Mouse (Mus musculus) gastrocnemius, postnatal 14 days (tissue): Measurements from ENCODE around the gene Lrch1. TPM values are rescaled to one million over a fixed set of nuclear protein-coding genes. Genes with fewer than 3 reads are reported as not detected.
A peak's percentile ranks its signal among the peaks of the same experiment; 100 is the strongest.

Experiments
- DNase-seq: peaks from one replicate; pipeline ENCODE4 v3.0.0; 2021; ENCODE audit warnings: mixed read lengths
- intact Hi-C: fragments of 180-260 bp; cut with DNase I; formaldehyde crosslinking; loops from one replicate; pipeline ENCODE4 v1.15.1; 2025; ENCODE audit warnings: low total_unique reads
- total RNA-seq, 2 experiments: library from RNA; stranded (reverse); gene quantifications; 2 replicates each; pipeline ENCODE4 v1.2.3; 2021

Gene Lrch1
- total RNA-seq, 2 experiments from 2014 or later: 5.5 to 6.6 TPM

DNA sequence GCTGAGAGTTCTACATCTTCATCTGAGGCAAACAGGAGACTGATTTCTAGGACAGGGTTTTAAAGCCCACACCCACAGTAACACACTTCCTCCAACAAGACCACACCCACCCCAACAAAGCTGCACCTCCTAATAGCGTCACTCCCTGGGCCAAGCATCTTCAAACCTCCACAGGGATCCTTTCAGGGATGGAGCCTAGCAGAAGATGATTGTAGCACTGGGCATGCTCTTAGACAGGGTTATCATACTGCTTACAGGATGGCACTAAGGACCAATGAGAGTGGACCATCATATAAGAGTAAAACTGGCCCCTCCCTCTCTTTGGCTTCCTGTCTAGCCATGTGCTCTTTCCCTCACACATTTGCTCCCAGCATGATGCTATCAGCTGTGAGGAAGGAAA is 112.7 kb downstream of the Lrch1 start:
- intact Hi-C loops: no loop called here
- no peak for DNase-seq

DNA sequence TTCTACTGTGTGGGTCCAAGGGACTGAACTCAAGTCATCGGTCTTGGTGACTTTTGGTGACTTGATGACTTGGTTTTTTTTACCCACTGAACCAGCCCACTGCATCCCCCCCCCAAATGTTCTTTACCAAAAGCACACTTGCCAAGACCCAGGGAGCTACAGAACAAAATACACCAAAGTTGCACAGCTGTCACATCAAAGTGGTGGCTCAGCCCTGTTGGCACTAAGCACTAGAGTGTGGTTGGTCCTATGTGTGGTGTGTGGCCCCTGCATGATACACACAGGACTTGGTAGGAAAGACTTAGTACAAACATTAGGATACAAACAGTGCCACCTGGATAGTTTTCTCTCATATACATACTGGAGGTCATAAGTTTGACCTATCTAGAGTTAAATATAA is 113.5 kb downstream of the Lrch1 start:
- intact Hi-C loops: no loop called here

DNA sequence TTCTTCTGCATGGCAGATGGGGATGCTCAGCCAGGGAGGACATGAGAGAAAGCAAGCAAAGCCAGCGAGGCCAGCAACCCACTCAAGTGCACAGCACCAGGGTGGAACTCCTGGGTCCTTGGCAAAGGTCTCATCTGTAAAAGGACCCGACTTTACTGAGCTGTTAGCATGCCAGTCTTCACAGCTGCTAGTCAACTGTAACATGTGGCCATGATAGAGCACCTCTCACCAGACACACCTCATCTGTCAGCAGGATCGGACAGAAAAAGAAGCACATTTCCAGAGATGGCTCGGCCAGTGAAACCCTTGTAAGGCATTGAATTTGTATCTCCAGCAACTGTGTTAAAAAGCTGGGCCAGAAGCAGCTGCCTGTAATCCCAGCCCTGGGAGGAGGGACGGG is 116.0 kb downstream of the Lrch1 start:
- DNase-seq: no peak
- intact Hi-C loops: no loop called here

More for the DNA sequence above, 113.5 kb downstream of the Lrch1 start:
- DNase-seq: no peak

DNA sequence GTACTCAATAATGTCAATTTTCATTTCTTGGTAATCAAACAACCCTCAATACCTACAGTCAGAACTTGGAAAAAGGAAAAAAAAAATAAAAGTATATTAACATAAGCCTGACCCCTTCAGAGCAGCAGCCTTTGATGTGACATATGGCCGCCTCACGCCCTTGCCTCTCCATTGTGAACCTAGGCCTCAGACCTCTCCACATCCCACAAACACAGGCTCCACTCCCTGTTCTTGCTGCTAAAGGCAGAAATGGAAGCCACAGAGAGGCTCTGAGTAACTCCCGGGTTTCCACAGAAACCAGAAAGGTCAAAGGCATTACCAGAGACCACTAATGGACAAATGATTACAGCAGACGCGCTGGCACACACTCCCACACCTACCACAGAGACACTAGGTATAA is 116.6 kb downstream of the Lrch1 start:
- DNase-seq: no peak
- intact Hi-C loops: no loop called here

DNA sequence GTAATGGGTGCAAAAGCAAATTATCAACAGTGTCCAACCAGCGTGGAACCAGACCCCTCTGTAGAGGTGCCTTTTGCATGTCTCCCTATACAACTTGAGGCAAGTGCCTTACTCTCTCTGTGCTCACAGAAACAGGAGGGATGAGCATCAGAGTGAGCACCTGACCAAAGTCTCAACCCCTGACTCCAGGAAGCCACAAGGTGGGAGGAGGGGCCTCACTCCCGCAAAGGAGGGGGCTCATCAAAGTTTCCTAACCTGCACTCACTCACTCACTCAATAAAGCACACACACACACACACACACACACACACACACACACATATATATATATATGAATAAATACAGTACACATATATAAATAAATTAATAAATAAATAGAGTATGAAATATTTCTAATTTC is 117.1 kb downstream of the Lrch1 start:
- no peak for DNase-seq
- intact Hi-C loops: no loop called here

DNA sequence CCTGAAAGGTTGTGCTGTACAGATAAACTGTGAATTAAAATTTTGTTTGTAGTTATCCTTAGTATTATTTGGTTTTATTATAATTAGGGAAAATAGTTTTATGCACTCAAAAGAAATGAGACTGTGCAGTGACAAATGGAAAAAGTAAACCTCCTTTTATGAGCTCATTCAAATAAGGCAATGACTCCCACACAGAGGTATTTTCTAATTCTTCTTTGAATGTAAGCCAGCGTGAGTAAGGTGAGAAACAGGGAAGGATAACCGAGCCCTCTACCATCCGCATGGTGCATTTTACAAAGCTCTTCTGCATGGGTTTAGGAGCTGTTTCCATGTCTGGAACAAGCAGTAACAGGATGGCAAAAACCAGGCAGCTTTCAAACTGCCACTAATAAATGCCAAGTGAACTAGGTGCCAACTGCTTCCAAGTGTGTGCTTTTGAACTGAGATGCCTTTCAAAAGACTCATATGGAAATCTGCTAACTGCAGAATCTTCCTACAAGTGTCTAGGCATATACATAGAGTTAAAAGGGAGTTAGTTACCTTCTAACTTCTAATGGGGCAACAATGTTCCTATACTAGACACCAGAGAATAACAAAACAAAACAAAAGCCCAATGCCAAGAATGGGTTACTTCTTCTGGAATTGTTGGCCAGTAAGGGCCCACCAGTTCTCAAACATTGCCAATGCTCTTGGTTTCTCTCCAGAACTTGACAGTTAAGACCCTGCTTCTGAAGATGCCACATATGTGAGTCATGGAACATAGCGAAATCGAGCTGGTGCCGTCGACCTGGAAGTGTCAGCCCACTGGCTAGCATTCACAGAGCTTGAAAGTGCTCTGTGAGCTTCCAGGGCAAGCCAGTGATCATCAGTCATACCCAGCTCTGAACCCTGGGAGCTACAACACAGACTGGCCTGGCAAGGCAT is 124.7 kb downstream of the Lrch1 start:
- DNase-seq: no peak
- intact Hi-C loops: no loop called here

DNA sequence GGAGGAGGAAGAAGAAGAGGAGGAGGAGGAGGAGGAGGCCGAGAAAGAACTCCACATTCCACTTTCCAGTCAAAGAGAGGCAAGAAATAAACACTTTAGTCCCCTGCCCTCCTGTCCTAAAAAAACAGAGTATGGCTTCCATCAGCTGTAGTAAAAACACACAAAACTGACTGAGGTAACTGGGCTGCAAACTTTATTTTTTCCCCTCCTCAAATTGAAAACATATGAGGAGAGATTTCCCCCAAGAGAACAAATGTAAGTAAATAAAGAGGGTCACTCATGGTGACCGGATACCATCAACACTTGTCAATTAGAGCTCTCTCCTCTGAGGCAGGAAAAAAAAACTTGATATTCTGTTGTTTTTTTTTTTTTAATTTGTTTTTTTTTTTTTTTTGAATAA is 125.6 kb downstream of the Lrch1 start:
- no peak for DNase-seq
- intact Hi-C loops: no loop called here

DNA sequence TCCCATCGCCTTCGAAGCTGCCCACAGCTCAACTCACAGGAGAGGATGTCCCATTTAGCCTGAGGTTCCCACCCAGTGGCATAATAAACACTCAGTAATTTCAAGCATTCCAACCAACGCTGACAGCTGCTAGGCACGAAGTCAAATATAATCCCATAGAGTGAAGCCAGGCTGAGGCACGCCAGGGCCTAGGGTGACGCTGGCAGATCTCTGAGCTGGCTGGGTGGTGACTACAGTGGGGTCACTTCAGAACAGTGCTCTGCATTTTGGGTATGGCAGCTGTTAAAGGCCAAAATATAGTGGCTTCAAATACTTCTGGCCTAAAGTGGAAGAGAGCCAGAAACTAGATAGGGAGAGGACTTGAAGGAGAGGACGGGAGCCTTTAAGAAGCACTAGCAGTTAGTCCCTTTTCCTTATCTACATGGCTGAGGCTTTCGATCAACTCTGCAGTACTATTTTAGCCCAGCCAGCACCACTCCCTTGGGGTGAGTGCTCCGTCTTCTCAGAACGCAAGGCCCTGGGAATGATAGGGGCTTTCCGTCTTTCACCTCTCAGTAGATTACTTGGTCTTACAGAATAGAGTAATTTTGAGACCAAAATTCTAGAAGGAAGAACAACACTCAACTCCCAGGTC is 127.4 kb downstream of the Lrch1 start:
- peak; percentile 51 for DNase-seq
- intact Hi-C loops: no loop called here

DNA sequence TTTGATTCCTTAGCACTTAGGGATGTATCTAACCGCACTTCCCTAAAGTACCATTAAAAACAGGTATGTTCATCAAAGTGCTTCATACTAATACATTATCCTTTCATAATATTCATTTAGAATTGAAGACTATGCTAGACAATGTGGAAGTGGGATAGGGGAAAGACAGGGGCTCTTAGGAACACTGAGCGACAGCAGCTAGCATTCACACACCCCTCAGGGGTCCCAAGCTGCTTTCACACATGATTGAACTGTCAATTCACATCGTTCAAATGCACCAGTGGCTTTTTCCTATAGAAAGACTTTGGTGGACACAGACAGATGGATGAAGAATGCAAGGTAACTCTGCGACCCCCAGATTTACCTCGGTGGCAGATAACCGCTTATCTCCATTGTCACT is 131.0 kb downstream of the Lrch1 start:
- no peak for DNase-seq
- intact Hi-C loops: no loop called here

DNA sequence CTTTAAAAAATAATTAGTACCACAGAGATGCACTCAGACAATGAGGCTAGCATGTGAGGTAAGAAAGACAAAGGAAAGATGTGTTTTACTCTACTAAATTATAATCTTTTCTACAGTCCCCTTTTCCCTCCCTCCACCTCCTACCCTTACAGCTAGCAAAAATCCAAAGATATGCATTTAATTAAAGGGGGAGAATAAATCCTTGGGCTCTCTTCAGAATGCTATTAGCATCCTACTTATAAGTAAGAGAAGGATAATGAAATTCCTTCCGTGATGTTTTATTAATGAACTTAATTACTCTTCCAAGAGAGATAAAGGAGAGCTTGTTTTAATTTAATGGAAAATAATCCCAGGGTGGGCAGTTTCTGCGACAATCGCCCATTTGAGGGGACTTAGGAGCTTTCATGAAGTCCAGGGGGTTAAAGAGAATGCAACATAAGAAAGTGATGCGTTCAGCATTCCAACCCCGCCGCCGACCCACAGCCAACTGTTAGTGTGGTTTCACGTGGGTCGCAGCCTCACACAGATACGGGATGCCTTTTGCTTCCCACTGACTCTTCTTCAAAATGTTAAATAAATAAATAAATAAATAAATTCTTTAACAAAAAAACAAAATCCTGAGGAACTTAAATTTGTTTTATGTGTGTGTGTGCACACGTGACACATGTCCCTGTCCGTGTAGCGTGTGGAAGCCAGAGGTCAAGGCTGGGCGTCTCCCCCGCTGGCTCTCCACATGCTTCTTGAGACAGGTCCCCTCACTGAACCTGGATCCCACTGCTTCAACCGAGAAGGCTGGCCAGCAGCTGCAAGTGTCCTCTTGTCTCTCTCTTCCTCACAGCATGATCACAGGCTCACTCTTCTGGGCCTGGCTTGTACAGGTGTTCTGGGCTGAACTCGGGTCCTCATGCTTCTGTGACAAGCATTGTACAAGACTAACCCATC is 132.6 kb downstream of the Lrch1 start:
- DNase-seq: no peak
- intact Hi-C loops: no loop called here

DNA sequence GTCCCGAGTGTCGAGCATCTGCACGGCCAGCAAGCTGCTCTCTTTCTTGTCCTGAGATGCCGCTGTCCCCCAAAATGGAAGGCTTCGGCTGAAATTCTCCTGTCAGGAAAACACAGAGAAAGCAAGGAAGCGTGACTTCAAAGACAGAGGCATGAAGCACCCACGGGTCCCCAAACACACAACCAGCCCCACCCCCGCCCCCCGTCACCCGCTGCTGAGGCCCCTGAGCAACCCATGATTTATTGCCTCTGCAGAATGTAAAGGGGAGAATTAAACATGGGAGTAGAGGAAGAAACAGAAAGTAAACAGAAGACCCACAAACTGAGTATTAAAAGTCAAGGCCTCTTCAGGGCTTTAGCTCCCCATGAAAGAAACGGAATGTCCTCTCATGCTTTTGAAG is 136.1 kb downstream of the Lrch1 start:
- no peak for DNase-seq
- intact Hi-C loops: no loop called here

DNA sequence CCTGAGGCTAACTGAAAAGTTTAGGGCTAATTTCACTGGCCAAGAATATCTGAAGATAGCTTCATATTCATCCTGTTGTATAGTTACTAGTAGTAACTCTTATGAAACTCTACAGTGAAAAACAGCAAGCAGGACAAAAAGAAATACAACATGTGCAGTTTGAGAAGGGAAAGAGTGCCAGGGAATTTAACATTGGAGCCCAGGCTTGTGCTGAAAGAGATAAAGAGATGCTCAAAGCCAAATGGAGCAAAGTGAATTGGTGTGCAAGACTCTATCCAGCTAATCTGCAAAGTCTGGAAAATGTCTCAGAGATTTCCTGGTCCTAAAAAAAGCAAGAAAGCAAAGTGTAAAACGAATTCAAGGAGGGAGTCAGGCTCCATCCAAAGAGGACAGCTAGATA is 145.7 kb downstream of the Lrch1 start:
- DNase-seq: no peak
- intact Hi-C loops: no loop called here

DNA sequence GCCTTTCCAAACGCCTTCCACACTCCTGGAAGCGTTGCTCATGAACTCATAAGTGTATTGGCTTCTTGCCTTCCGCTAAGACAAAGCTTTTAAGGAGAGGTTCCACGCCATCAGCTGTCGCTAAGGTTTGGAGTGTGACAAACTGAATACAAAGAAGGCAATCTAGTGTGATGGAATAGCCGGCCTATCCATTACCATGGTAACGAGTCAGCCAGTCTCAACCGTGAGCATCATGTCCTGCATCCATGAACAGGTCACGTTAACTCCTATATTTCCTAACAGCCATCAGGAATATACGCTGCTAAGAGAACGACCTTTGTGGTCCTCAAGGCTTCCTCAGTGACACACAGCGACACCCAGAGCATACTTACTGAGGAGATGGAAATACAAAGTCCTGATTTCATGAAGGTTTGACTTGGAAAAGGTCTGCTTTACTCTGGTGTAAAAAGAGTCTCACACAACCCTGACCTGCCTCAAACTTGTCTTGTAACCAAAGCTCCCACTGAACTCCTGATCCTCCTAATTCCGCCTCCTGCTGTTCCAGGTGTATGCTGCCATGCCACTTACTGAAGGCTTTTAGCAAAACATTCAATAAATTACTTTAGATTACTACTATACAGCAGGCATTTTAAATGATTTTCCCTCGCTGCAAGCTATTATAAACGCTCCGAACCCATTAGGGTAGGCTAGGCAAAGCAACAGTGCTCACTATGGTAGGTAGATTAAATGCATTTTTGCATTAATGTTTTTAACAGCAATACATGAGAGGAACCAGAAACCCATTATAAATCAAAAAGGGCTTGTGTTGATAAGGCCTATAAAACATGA is 149.4 kb downstream of the Lrch1 start:
- intact Hi-C loops: loop anchor here (10.0 kb wide), 1 partner anchor 147 kb away; the partner anchor contains the start of gene Lrch1
- DNase-seq: no peak

DNA sequence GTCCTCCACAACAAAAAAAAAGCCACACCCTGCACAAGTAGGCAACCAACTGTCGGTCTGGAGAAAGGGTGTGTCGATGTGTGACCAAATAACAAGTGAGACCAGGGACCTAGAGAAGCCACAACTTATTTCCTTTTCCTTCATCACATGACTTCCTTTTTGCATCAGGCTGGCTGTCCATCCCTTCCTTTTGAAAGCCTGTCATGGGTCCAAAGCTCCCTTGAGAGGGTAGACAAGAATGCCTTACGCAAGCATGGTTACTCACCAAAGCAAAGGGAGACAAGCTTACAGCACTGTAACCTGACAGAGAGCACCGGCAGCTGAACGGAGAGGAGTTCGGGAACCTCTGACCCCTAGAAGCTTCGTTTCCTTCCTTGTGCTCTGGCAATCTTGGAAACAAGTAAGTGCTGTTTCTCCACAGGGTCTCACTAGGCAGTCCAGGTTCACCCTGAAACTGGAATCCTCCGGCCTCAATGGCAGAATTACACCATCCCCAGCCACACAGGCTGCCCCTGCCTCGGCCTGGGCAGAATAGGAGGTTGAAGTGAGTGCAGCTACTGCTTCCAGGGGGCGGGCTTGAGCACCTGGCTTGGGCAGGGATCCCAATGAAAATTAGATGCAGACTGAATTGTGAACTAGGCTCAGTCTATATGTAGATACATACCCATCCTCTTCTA is 150.2 kb downstream of the Lrch1 start:
- intact Hi-C loops: loop anchor here (10.0 kb wide), 1 partner anchor 147 kb away; the partner anchor contains the start of gene Lrch1
- DNase-seq: no peak

DNA sequence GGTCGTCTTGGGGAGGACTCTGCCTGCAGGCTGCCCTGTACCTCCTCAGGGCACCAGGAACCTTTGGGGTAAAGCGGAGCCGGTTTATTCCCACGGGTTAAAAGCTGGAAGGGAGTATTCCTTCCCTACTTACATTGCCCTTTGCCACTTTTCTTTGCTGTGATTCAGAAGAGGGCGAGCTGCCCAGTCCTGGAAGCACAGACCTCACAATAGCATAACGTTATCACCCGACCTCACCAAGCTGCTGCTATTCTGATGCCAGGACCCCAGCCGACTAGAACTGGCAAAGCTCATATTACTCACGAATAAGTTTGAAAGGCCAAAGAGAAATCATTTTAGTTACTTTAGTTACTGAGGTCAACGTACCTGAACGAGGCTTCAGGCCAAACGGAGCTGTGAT is 152.7 kb downstream of the Lrch1 start:
- intact Hi-C loops: loop anchor here (10.0 kb wide), 1 partner anchor 150 kb away; the partner anchor contains the start of gene Lrch1
- DNase-seq: no peak

DNA sequence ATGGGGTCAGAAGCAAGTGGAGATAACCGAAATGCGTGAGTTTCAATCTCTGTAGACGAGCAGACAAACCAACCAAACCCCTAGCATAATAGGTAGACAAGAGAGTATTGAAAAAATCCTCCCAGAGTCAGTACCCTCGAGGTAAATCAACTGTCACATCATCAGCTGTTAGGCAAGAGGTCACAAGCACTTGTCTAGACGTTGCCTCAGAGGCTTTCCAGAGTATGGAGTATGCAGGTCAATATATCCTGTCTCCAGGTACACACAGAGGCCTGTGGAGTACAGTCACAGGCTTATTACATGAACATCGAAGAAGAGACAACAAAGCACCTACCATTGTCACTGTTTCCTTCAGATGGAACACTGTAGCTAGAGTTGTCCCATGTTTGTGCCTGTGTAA is 154.9 kb downstream of the Lrch1 start:
- intact Hi-C loops: loop anchor here (10.0 kb wide), 1 partner anchor 152 kb away; the partner anchor contains the start of gene Lrch1
- no peak for DNase-seq

DNA sequence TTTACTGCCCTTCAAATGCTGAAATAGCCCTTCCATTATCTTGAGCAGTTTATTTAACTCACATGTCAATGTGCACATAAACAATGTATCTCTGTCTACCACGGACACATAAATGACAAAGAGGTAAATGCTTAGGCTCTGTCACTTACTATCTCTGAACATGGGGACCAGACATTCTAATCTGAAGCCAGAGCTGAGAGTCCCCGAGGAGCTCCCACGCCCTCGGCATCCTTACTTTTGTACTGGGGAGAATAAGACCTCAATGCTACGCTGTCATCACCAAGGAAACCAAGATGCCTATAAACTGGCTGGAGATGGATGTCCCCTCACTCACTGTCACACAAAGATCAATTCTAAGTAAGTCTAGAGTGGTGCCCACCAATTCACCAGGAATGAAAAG is 157.1 kb downstream of the Lrch1 start:
- intact Hi-C loops: loop anchor here (10.0 kb wide), 1 partner anchor 154 kb away; the partner anchor contains the start of gene Lrch1
- no peak for DNase-seq

DNA sequence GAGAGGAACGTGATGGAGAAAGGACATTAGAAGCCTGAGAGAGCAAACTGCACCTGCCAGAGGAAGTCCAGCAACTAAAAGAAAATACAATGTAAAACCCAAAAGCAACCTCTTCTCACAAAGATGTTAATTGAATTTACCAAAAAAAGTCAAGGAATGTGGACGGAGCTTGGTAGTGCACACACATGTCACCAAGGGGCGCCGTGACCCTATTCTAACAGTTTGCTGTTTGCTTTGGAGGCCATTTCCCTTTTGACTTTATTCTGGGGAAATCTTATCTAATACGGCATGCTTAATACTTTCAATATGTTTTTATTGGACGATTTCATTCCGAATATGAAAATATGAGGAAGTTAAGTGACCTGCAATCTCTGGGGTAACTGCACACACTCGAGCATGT is 158.9 kb downstream of the Lrch1 start:
- intact Hi-C loops: loop anchor here (5.0 kb wide), 1 partner anchor 204 kb away; no protein-coding TSS in a partner anchor
- no peak for DNase-seq
